Mouse (Mus musculus) hindbrain, embryonic 14.5 days (tissue): ENCODE results near the gene Olfr555. TPM values are rescaled to one million over a fixed set of nuclear protein-coding genes. Genes with fewer than 3 reads are reported as not detected.
A peak's percentile ranks its signal among the peaks of the same experiment; 100 is the strongest.

Experiments used
- ATAC-seq: fragments of 200-750 bp; cut with Nextera tagmentation; 2 replicates; pipeline ENCODE4 v1.8.0; 2017; ENCODE audit warnings: moderate number of reproducible peaks, mild to moderate bottlenecking, moderate TSS enrichment, moderate library complexity; ENCODE audit not compliant: low FRiP score
- DNase-seq: peaks from one replicate; pipeline ENCODE4 v3.0.0-alpha.2; 2015; ENCODE audit warnings: low spot score
- H3K27ac ChIP-seq: fragments of 300-500 bp; sonication (generic); 2 replicates; pipeline ENCODE4 v1.5.1; 2014; ENCODE audit warnings: mild to moderate bottlenecking, moderate library complexity
- H3K27me3 ChIP-seq: fragments of 300-500 bp; sonication (generic); 2 replicates; pipeline ENCODE4 v1.6.1; 2014; ENCODE audit warnings: mild to moderate bottlenecking, low read length, mixed read lengths; ENCODE audit not compliant: control insufficient read depth, insufficient read depth
- H3K36me3 ChIP-seq: fragments of 300-500 bp; sonication (generic); replicated peaks from 2 replicates; pipeline ENCODE4 v1.6.1; 2014; ENCODE audit not compliant: control insufficient read depth, insufficient read depth
- H3K4me1 ChIP-seq: fragments of 300-500 bp; sonication (generic); replicated peaks from 2 replicates; pipeline ENCODE4 v1.6.1; 2014; ENCODE audit warnings: antibody characterized with exemption, low read length, mixed read lengths; ENCODE audit not compliant: control insufficient read depth, insufficient read depth
- H3K4me2 ChIP-seq: fragments of 300-500 bp; sonication (generic); replicated peaks from 2 replicates; pipeline ENCODE4 v1.6.1; 2014; ENCODE audit warnings: mild to moderate bottlenecking, moderate library complexity
- H3K4me3 ChIP-seq: fragments of 300-500 bp; sonication (generic); replicated peaks from 2 replicates; pipeline ENCODE4 v1.5.1; 2014; ENCODE audit warnings: mild to moderate bottlenecking, low read length
- H3K9ac ChIP-seq: fragments of 300-500 bp; sonication (generic); 2 replicates; pipeline ENCODE4 v1.6.1; 2014
- H3K9me3 ChIP-seq: fragments of 300-500 bp; sonication (generic); 2 replicates; pipeline ENCODE4 v1.6.1; 2016; ENCODE audit warnings: low read length; ENCODE audit not compliant: control insufficient read depth
- WGBS: fragments of 180-500 bp; shearing (Covaris S2); extraction: QIAGEN DNeasy Blood & Tissue Kit; methylation state at CpG from one replicate; pipeline ENCODE4 v1.1.7; 2014; 5-methylcytosine and 5-hydroxymethylcytosine counted together
- polyA plus RNA-seq: library from polyadenylated mRNA; unstranded; fragments of >200 nt; fragmentation: Nextera tagmentation; extraction: Ambion mirVana; gene quantifications from 2 replicates; pipeline ENCODE4 v1.2.1, GENCODE M21; 2014

Gene Olfr555
- polyA plus RNA-seq, 1 experiment from 2014 or later: not detected

DNA sequence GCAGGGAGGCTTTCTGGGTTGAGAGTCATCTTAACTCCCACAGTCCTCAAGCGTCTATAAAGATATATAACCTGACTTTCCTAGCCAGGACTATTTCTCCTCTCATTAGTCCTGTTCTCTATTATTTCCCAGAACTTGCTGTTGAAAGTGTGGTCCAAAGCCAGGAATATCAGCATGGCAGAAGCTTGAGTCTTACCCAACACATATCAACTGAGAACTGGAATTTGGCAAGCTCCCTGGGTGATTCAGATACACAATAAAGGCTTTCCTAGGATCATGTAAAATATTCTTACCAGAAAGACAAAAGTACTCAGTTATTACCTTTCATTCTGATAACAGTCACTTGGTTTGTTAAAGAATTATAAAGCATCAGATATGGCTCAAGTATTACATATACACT, 23.3 kb downstream of the Olfr555 start:
- H3K27ac ChIP-seq: no peak overlapping the region
- no peak overlapping the region for H3K4me2 ChIP-seq
- no peak for ATAC-seq
- H3K9ac ChIP-seq: no peak overlapping the region
- 95% methylated on average over 1 of the region's 1 CpGs for WGBS
- no peaks in the 10 kb centered on the region for H3K27me3 ChIP-seq
- no peaks in the 10 kb centered on the region for H3K4me1 ChIP-seq
- H3K4me3 ChIP-seq: no peak overlapping the region
- no peaks in the 10 kb centered on the region for H3K9me3 ChIP-seq
- no peaks in the 10 kb centered on the region for H3K36me3 ChIP-seq
- no peak for DNase-seq

DNA sequence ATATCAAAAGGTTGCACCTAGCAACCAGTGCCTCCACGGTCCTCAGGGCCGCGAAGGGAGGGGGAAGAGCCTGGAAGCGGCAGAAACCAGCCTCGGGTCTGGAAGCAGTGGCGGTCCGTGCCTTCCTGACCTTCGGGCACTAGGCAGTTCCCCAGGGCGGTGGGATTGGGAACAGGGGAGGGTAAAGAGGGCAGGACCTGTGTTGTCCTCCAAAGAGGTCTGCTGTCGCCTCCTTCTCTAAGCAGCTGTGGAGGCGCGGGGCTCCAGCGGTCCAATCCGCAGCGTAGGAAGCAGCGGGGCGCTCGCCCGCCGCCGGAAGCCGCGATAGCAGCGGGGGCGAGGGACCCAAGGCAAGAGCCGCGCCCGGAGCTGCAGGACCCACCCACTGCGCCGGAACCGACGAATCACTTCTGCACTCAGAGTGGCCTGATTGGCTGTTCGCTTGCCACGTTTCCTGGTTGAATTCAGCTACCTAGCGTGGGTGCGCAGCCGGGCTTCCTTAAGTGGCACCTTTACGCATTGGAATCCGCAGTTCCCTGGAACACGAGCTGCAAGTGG, 28.4 kb downstream of the Olfr555 start, which contains the start of gene Trim68:
Gene Trim68, minus strand, starts transcription at position 384 of the 558 bp plus-strand sequence.
- DNase-seq (peak; percentile 86), ATAC-seq (peak; percentile 100)
- H3K9me3 ChIP-seq: no peaks in the 10 kb centered on the region
- peak within 1 kb of the TSS; percentile 60 for H3K4me3 ChIP-seq
- peak within 1 kb of the TSS; percentile 78 for H3K9ac ChIP-seq
- peak within 1 kb of the TSS; percentile 68; the same call in 1 of the 2 replicates for H3K27ac ChIP-seq
- H3K4me1 ChIP-seq: peaks cover 4% of the 10 kb centered on the region
- WGBS: under 1% methylated on average over 40 of the region's 40 CpGs
- no peaks in the 10 kb centered on the region for H3K27me3 ChIP-seq
- H3K36me3 ChIP-seq: no peaks in the 10 kb centered on the region
- peak within 1 kb of the TSS; percentile 67 for H3K4me2 ChIP-seq

DNA sequence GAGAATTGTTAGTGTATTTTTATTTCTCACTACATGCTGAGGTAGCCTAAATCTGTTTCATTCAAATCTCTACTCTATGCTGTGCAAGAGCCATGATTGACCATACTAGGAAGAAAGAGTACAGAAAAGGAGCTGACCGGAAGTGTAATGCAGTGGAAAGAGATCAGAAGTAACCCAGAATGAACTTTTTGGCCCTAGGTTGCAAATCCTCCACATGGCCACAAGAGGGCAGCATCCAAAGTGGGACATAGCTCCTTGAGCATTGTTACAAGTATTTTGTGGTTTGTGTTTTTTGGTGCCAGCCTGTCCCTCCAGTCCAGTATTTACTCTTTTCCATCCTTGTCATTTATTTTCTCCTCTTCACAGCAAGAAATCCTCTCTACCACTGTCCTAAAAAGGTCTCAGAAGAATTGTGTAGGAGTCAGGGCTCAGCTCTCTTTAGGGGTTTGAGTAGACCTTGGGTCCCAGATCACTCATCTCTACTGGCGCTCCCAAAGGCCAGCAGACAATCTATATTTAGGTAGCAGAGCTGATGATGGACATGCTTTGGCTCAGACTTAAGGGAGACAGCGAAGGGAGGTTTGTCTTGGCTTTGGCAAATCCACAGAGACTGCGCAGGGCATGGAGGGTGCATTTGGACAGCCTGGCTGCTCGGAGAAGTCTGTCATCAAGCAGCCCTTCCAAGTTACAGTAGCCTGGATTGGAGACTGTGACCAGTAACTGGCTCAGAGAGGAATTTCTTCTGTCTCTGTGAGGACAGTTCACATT, 36.9 kb downstream of the Olfr555 start, which contains the start of gene Olfr557:
Gene Olfr557, plus strand, starts transcription at position 553 of the 768 bp plus-strand sequence.
- H3K27me3 ChIP-seq: no peaks in the 10 kb centered on the region
- no peak within 1 kb of the TSS for H3K4me2 ChIP-seq
- no peak for ATAC-seq
- peak; percentile 61 for DNase-seq
- H3K9ac ChIP-seq: no peak within 1 kb of the TSS
- no peaks in the 10 kb centered on the region for H3K36me3 ChIP-seq
- H3K9me3 ChIP-seq: no peaks in the 10 kb centered on the region
- 85% methylated on average over 5 of the region's 5 CpGs for WGBS
- no peaks in the 10 kb centered on the region for H3K4me1 ChIP-seq
- no peak within 1 kb of the TSS for H3K4me3 ChIP-seq
- no peak within 1 kb of the TSS for H3K27ac ChIP-seq

DNA sequence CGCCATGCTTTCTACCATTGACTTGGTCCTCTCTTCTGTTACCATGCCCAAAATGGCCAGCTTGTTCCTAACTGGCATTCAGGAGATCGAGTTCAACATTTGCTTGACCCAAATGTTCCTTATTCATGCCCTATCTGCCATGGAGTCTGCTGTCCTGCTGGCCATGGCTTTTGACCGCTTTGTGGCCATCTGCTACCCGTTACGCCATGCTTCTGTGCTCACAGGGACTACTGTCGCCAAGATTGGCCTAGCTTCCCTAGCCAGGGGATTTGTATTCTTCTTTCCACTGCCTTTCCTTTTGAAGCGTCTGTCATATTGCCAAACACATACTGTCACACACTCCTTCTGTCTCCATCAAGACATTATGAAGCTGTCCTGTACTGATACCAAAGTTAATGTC, 39.8 kb downstream of the Olfr555 start:
- Histone ChIP-seq H3K27me3 (no peaks in the 10 kb centered on the region), H3K9me3 (no peaks in the 10 kb centered on the region), H3K4me3 (no peak overlapping the region), H3K27ac (no peak overlapping the region), H3K4me1 (no peaks in the 10 kb centered on the region), H3K9ac (no peak overlapping the region), H3K36me3 (no peaks in the 10 kb centered on the region), H3K4me2 (no peak overlapping the region)
- ATAC-seq (no peak), DNase-seq (no peak)
- 90% methylated on average over 7 of the region's 7 CpGs for WGBS

DNA sequence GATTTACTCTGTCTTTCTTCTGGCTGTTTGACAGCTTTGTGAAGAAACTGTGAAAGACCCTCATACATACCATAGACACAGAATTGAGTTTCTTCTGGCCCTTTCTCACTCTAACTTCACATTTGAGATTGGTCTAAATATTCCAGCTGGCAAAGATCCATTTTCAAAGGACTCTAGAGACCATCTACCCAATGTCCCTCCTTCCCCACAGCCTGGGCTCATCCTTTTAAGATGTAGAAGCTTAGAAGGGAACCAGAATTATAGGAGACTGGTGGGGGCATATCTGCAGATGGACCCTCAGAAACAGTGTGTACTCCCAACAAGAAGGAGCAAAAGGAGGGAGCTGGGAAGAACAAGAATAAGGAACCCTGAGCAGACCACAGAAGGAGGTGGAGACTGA, 43.3 kb downstream of the Olfr555 start, which contains the start of gene Olfr558:
Gene Olfr558, plus strand, starts transcription at position 301 of the 400 bp plus-strand sequence.
- no peak within 1 kb of the TSS for H3K9ac ChIP-seq

More for the DNA sequence above, 43.3 kb downstream of the Olfr555 start, which contains the start of gene Olfr558:
- ATAC-seq (no peak), DNase-seq (no peak)
- Histone ChIP-seq H3K4me2 (no peak within 1 kb of the TSS), H3K27me3 (no peaks in the 10 kb centered on the region), H3K27ac (no peak within 1 kb of the TSS), H3K9me3 (no peaks in the 10 kb centered on the region), H3K4me3 (no peak within 1 kb of the TSS), H3K4me1 (no peaks in the 10 kb centered on the region), H3K36me3 (no peaks in the 10 kb centered on the region)

Other genes with a start within 250 kb of the Olfr555 start
- gene Rrm1, start 217.1 kb upstream of the Olfr555 start, polyA plus RNA-seq: 44.1 and 54.6 TPM in 2 replicates
- 0.18 and 0.39 TPM in 2 replicates for gene Olfr543, start 177.1 kb upstream of the Olfr555 start, polyA plus RNA-seq
- gene Olfr544, start 170.5 kb upstream of the Olfr555 start, polyA plus RNA-seq: 0.09 and 0.11 TPM in 2 replicates
- 0.17 and 0.23 TPM in 2 replicates for gene Olfr545, start 159.2 kb upstream of the Olfr555 start, polyA plus RNA-seq
- not detected in 2 replicates for gene Olfr547, start 124.1 kb upstream of the Olfr555 start, polyA plus RNA-seq
- not detected in 2 replicates for gene Olfr548-ps1, start 117.9 kb upstream of the Olfr555 start, polyA plus RNA-seq
- not detected in 2 replicates for gene Olfr549, start 109.0 kb upstream of the Olfr555 start, polyA plus RNA-seq
- 0.11 and 0.57 TPM in 2 replicates for gene Trim21, start 93.3 kb upstream of the Olfr555 start, polyA plus RNA-seq
- gene Olfr550, start 87.4 kb upstream of the Olfr555 start, polyA plus RNA-seq: not detected in 2 replicates
- gene Olfr551, start 66.9 kb upstream of the Olfr555 start, polyA plus RNA-seq: not detected in 2 replicates
- gene Olfr552, start 61.1 kb upstream of the Olfr555 start, polyA plus RNA-seq: not detected in 2 replicates
- gene Olfr553, start 40.6 kb upstream of the Olfr555 start, polyA plus RNA-seq: not detected in 2 replicates
- gene Olfr554, start 20.4 kb upstream of the Olfr555 start, polyA plus RNA-seq: not detected in 2 replicates
- gene Olfr556, start 6.1 kb downstream of the Olfr555 start, polyA plus RNA-seq: not detected in 2 replicates
- 8.3 and 8.4 TPM in 2 replicates for gene Trim68, start 28.5 kb downstream of the Olfr555 start, polyA plus RNA-seq
- gene Olfr557, start 37.1 kb downstream of the Olfr555 start, polyA plus RNA-seq: not detected in 2 replicates
- gene Olfr558, start 43.4 kb downstream of the Olfr555 start, polyA plus RNA-seq: 0.08 and 0.22 TPM in 2 replicates
- gene Olfr33, start 60.2 kb downstream of the Olfr555 start, polyA plus RNA-seq: not detected in 2 replicates
- gene Olfr559, start 68.7 kb downstream of the Olfr555 start, polyA plus RNA-seq: not detected in 2 replicates
- not detected in 2 replicates for gene Olfr560, start 100.5 kb downstream of the Olfr555 start, polyA plus RNA-seq
- 0.13 and 0.17 TPM in 2 replicates for gene Olfr78, start 100.6 kb downstream of the Olfr555 start, polyA plus RNA-seq
- not detected in 2 replicates for gene Olfr561, start 112.4 kb downstream of the Olfr555 start, polyA plus RNA-seq
- not detected in 2 replicates for gene Olfr564, start 144.7 kb downstream of the Olfr555 start, polyA plus RNA-seq
- gene Olfr566, start 199.9 kb downstream of the Olfr555 start, polyA plus RNA-seq: not detected in 2 replicates
- not detected in 2 replicates for gene Olfr568, start 218.3 kb downstream of the Olfr555 start, polyA plus RNA-seq
- gene Olfr569, start 232.1 kb downstream of the Olfr555 start, polyA plus RNA-seq: not detected in 2 replicates
- gene Olfr570, start 235.8 kb downstream of the Olfr555 start, polyA plus RNA-seq: 0.25 TPM in 1 of 2 replicates, not detected in the other